Mouse (Mus musculus) liver, embryonic 13.5 days (tissue): ENCODE data around the gene Tbc1d1. TPM values are rescaled to one million over a fixed set of nuclear protein-coding genes. Genes with fewer than 3 reads are reported as not detected.

Experiments
- ATAC-seq: fragments of 200-750 bp; cut with Nextera tagmentation; 2 replicates; pipeline ENCODE4 v1.8.0; 2017; ENCODE audit warnings: low read depth, mild to moderate bottlenecking, moderate number of reproducible peaks, moderate library complexity
- DNase-seq: peaks from one replicate; pipeline ENCODE4 v3.0.0; 2022
- H3K27ac ChIP-seq: fragments of 300-500 bp; sonication (generic); 2 replicates; pipeline ENCODE4 v1.5.1; 2015; ENCODE audit warnings: moderate library complexity, mild to moderate bottlenecking, inconsistent platforms
- H3K27me3 ChIP-seq: fragments of 300-500 bp; sonication (generic); 2 replicates; pipeline ENCODE4 v1.6.1; 2015; ENCODE audit warnings: mild to moderate bottlenecking, inconsistent platforms
- H3K36me3 ChIP-seq: fragments of 300-500 bp; sonication (generic); 2 replicates; pipeline ENCODE4 v1.6.1; 2015; ENCODE audit warnings: mild to moderate bottlenecking, inconsistent platforms
- H3K4me1 ChIP-seq: fragments of 300-500 bp; sonication (generic); replicated peaks from 2 replicates; pipeline ENCODE4 v1.6.1; 2015; ENCODE audit warnings: inconsistent platforms
- H3K4me2 ChIP-seq: fragments of 300-500 bp; sonication (generic); 2 replicates; pipeline ENCODE4 v1.6.1; 2015; ENCODE audit warnings: inconsistent platforms, mild to moderate bottlenecking, moderate library complexity
- H3K4me3 ChIP-seq: fragments of 300-500 bp; sonication (generic); replicated peaks from 2 replicates; pipeline ENCODE4 v1.5.1; 2015; ENCODE audit warnings: mild to moderate bottlenecking, inconsistent platforms
- H3K9ac ChIP-seq: fragments of 300-500 bp; sonication (generic); 2 replicates; pipeline ENCODE4 v1.6.1; 2015; ENCODE audit warnings: mild to moderate bottlenecking, inconsistent platforms
- H3K9me3 ChIP-seq: fragments of 300-500 bp; sonication (generic); replicated peaks from 2 replicates; pipeline ENCODE4 v1.6.1; 2016; ENCODE audit warnings: inconsistent platforms
- WGBS: fragments of 180-500 bp; shearing (Covaris S2); methylation state at CpG from one replicate; pipeline ENCODE4 v1.1.7; 2015; ENCODE audit not compliant: insufficient replicate concordance; 5-methylcytosine and 5-hydroxymethylcytosine counted together
- polyA plus RNA-seq: library from polyadenylated mRNA; unstranded; fragments of >200 nt; fragmentation: Nextera tagmentation; extraction: Ambion mirVana; gene quantifications from 2 replicates; pipeline ENCODE4 v1.2.1, GENCODE M21; 2015

The Tbc1d1 gene
- polyA plus RNA-seq, 1 experiment from 2014 or later: 7.0 TPM

GRCm38 (mm10) chr5:64378591-64379275 is 222.6 kb downstream of the Tbc1d1 start:
- Histone ChIP-seq H3K4me1 (peaks cover 76% of the 10 kb centered on the region), H3K36me3 (no peaks in the 10 kb centered on the region), H3K9ac (no peak overlapping the region), H3K4me3 (no peak overlapping the region), H3K27ac (peak overlapping the region; percentile 52), H3K4me2 (no peak overlapping the region), H3K27me3 (no peaks in the 10 kb centered on the region), H3K9me3 (no peaks in the 10 kb centered on the region)
- 26% methylated on average over 13 of the region's 13 CpGs for WGBS
- no peak for DNase-seq
- peak; percentile 32; the same call in 1 of the 2 replicates for ATAC-seq

GRCm38 (mm10) chr5:64379829-64380228 is 223.7 kb downstream of the Tbc1d1 start:
- Histone ChIP-seq H3K4me2 (no peak overlapping the region), H3K9me3 (no peaks in the 10 kb centered on the region), H3K4me1 (peaks cover 72% of the 10 kb centered on the region), H3K27ac (peak overlapping the region; percentile 52), H3K36me3 (no peaks in the 10 kb centered on the region), H3K27me3 (no peaks in the 10 kb centered on the region), H3K4me3 (no peak overlapping the region), H3K9ac (no peak overlapping the region)
- ATAC-seq (no peak), DNase-seq (no peak)
- 66% methylated on average over 5 of the region's 5 CpGs for WGBS

- Histone ChIP-seq H3K27ac (peak overlapping the region; percentile 40; the same call in 1 of the 2 replicates), H3K9ac (no peak overlapping the region), H3K4me3 (no peak overlapping the region), H3K36me3 (no peaks in the 10 kb centered on the region), H3K4me2 (peak overlapping the region; percentile 29), H3K9me3 (no peaks in the 10 kb centered on the region), H3K4me1 (peaks cover 63% of the 10 kb centered on the region), H3K27me3 (peaks cover 2% of the 10 kb centered on the region; the same call in 1 of the 2 replicates)
- peak; percentile 26; the same call in 1 of the 2 replicates for ATAC-seq
- DNase-seq: peak; percentile 17
- 32% methylated on average over 11 of the region's 11 CpGs for WGBS
These were observed 224.7 kb downstream of the Tbc1d1 start for GRCm38 (mm10) chr5:64380698-64381375.

DNA sequence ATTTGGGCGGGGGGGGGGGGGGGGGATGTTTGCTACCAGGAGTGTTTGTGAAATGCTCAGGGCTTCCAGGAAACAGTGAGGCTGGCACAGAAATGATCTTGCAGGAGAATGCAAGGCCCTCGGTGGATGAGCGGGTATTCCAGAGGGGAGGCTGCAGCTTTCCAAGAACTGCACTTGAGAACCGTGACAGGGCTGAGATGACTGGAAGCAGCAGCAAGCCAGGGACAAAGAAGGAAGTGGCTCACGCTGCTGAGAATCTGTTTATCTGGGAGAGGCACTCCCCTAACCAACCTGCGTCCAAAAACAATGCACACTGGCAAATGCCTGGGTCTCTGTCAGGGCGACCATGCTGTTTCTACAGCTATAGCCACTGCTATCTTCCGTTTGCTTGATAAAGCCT is 225.4 kb downstream of the Tbc1d1 start:
- peaks cover 3% of the 10 kb centered on the region; the same call in 1 of the 2 replicates for H3K27me3 ChIP-seq
- H3K27ac ChIP-seq: peak overlapping the region; percentile 55
- no peak overlapping the region for H3K9ac ChIP-seq
- no peak overlapping the region for H3K4me3 ChIP-seq
- H3K9me3 ChIP-seq: no peaks in the 10 kb centered on the region
- ATAC-seq: no peak; the same call in 1 of the 2 replicates
- DNase-seq: no peak
- H3K36me3 ChIP-seq: no peaks in the 10 kb centered on the region
- H3K4me2 ChIP-seq: 0 out of 2 replicates have a peak overlapping the region, but pooled peaks have one; percentile 17
- 16% methylated on average over 8 of the region's 8 CpGs for WGBS
- peaks cover 63% of the 10 kb centered on the region for H3K4me1 ChIP-seq

DNA sequence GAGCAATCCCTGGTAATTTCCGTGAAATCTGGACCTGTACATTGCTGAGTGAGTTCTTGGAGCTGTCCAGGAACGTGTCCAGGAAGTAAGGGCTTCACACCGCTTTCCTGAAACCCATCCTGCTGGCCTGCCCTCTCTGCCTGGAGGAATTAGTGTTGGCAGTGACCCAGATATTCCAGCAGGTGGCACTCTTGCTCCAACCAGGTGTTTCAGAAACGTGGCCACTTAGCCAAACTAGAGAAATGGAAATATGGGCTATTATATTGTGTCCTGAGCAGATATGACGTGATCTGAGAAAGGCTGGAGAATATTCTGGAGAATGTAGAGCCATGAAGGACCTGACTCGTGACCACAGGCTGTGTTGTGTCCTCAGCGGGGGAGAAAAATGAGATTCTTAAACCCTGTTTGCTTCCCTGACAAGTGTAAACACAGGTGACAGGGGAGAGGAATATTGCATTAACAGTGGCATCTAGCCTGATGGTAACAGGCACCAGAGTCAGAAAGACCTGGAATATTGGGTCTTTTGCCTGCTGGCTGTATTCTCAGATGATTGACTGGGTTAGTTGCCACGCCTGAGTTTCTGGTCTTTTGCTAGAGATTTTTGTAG is 226.4 kb downstream of the Tbc1d1 start:
- H3K9me3 ChIP-seq: no peaks in the 10 kb centered on the region
- no peak overlapping the region; the same call in 1 of the 2 replicates for H3K9ac ChIP-seq
- no peak overlapping the region for H3K4me3 ChIP-seq
- DNase-seq: peak; percentile 63
- 17% methylated on average over 8 of the region's 8 CpGs for WGBS
- peak overlapping the region; percentile 44; the same call in 1 of the 2 replicates for H3K27ac ChIP-seq
- peaks cover 3% of the 10 kb centered on the region; the same call in 1 of the 2 replicates for H3K27me3 ChIP-seq
- ATAC-seq: peak; percentile 52
- no peaks in the 10 kb centered on the region for H3K36me3 ChIP-seq
- H3K4me1 ChIP-seq: peaks cover 54% of the 10 kb centered on the region
- no peak overlapping the region for H3K4me2 ChIP-seq

GRCm38 (mm10) chr5:64383215-64383614 is 227.1 kb downstream of the Tbc1d1 start:
- no peak for DNase-seq
- no peak for ATAC-seq
- Histone ChIP-seq H3K27me3 (peaks cover 3% of the 10 kb centered on the region; the same call in 1 of the 2 replicates), H3K4me2 (no peak overlapping the region), H3K9ac (no peak overlapping the region), H3K27ac (no peak overlapping the region), H3K4me3 (no peak overlapping the region), H3K36me3 (no peaks in the 10 kb centered on the region), H3K4me1 (peaks cover 49% of the 10 kb centered on the region), H3K9me3 (no peaks in the 10 kb centered on the region)
- WGBS: 84% methylated on average over 4 of the region's 4 CpGs

- Histone ChIP-seq H3K4me1 (peaks cover 43% of the 10 kb centered on the region), H3K4me2 (no peak overlapping the region), H3K9ac (no peak overlapping the region), H3K27me3 (peaks cover 3% of the 10 kb centered on the region; the same call in 1 of the 2 replicates), H3K4me3 (no peak overlapping the region), H3K27ac (no peak overlapping the region), H3K9me3 (no peaks in the 10 kb centered on the region), H3K36me3 (no peaks in the 10 kb centered on the region)
- 63% methylated on average over 6 of the region's 6 CpGs for WGBS
- no peak for ATAC-seq
- no peak for DNase-seq
These were observed 228.4 kb downstream of the Tbc1d1 start for GRCm38 (mm10) chr5:64384546-64384945.

DNA sequence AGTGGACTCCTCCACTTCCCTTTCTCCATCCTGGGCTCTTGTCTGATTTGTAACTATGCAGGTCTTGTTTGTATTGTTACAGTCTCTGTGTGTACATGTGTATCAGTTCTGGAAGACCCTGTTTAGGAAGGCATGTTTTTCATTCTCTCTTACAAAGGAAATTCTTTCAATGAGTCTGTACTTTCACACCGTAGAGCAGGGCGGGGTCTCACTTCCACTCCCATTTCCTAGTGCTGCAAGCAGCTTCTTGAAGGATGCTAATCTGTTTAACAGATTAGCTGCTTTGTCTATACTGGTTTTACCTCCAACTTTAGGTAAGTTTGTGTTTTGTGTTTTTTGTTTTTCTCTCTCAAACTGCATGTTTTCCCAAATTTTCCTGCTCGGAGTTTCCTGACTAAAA is 230.9 kb downstream of the Tbc1d1 start:
- DNase-seq: no peak
- Histone ChIP-seq H3K27me3 (peaks cover 6% of the 10 kb centered on the region; the same call in 1 of the 2 replicates), H3K4me1 (peaks cover 26% of the 10 kb centered on the region), H3K27ac (no peak overlapping the region), H3K4me3 (no peak overlapping the region), H3K36me3 (no peaks in the 10 kb centered on the region), H3K9ac (no peak overlapping the region), H3K9me3 (no peaks in the 10 kb centered on the region), H3K4me2 (no peak overlapping the region)
- 53% methylated on average over 3 of the region's 3 CpGs for WGBS
- no peak for ATAC-seq

DNA sequence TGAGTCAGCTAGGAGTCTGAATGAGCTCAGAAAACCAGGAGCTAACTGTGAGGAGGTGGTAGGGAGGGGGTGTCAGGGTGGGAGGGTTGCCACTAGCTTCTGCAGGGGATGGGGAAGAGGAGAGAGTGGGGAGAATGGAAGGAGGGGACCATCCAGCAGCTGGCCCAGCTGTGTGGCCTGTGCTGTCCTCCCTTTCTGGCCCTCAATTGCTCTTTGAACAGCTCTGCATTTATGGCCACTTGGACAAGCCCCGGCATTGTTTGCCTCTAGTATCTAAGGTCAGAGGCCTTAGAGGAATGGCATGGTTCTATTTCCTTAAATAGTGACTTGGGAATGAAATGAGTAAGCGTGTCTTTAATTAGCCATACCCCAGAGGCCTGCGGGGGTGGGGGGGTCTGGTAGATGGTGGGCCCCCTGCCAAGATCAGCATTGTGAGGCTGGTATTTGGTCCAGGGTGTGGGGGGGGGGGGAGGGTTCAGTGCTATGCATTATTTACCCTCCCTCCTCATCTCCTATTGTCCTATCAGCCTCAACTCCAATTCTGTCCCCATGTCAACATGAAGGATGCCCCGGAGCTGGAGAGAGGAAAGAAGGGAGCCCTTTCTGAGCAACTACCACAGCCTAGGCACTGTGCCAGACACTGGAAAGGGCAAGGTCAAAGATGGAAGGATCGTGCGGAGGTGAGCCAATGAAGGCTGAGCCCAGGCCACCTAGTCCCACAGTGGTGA is 233.3 kb downstream of the Tbc1d1 start:
- Histone ChIP-seq H3K36me3 (no peaks in the 10 kb centered on the region), H3K4me2 (no peak overlapping the region), H3K27me3 (peaks cover 13% of the 10 kb centered on the region; the same call in 1 of the 2 replicates), H3K4me3 (no peak overlapping the region), H3K4me1 (peaks cover 11% of the 10 kb centered on the region), H3K27ac (no peak overlapping the region), H3K9me3 (no peaks in the 10 kb centered on the region), H3K9ac (no peak overlapping the region)
- DNase-seq (no peak), ATAC-seq (peak; percentile 60)
- WGBS: 51% methylated on average over 6 of the region's 6 CpGs

GRCm38 (mm10) chr5:64391346-64391745 is 235.2 kb downstream of the Tbc1d1 start:
- 0 out of 2 replicates have a peak, but pooled peaks cover 10% of the 10 kb centered on the region for H3K27me3 ChIP-seq
- no peak for ATAC-seq
- H3K36me3 ChIP-seq: no peaks in the 10 kb centered on the region
- DNase-seq: no peak
- H3K4me2 ChIP-seq: no peak overlapping the region
- peaks cover 11% of the 10 kb centered on the region for H3K4me1 ChIP-seq
- WGBS: 26% methylated on average over 4 of the region's 4 CpGs
- H3K27ac ChIP-seq: no peak overlapping the region
- no peaks in the 10 kb centered on the region for H3K9me3 ChIP-seq
- H3K4me3 ChIP-seq: no peak overlapping the region
- no peak overlapping the region for H3K9ac ChIP-seq
